Mouse (Mus musculus) stomach, postnatal 0 days (tissue): ENCODE measurements around the gene Cfap77. TPM values are rescaled to one million over a fixed set of nuclear protein-coding genes. Genes with fewer than 3 reads are reported as not detected.

Experiments
- ATAC-seq: fragments of 200-750 bp; cut with Nextera tagmentation; 2 replicates; pipeline ENCODE4 v1.8.0; 2017; ENCODE audit not compliant: low FRiP score, low TSS enrichment
- DNase-seq: peaks from one replicate; pipeline ENCODE4 v3.0.0-alpha.2; 2016; ENCODE audit warnings: low spot score
- H3K27ac ChIP-seq: fragments of 300-500 bp; sonication (generic); replicated peaks from 2 replicates; pipeline ENCODE4 v1.5.1; 2014; ENCODE audit warnings: mild to moderate bottlenecking, control low read depth
- H3K27me3 ChIP-seq: fragments of 300-500 bp; sonication (generic); 2 replicates; pipeline ENCODE4 v1.6.1; 2014; ENCODE audit warnings: low read length; ENCODE audit not compliant: control insufficient read depth, insufficient read depth
- H3K36me3 ChIP-seq: fragments of 300-500 bp; sonication (generic); 2 replicates; pipeline ENCODE4 v1.6.1; 2014; ENCODE audit warnings: low read length, mixed read lengths; ENCODE audit not compliant: control insufficient read depth, insufficient read depth
- H3K4me1 ChIP-seq: fragments of 300-500 bp; sonication (generic); replicated peaks from 2 replicates; pipeline ENCODE4 v1.6.1; 2014; ENCODE audit warnings: antibody characterized with exemption; ENCODE audit not compliant: control insufficient read depth, insufficient read depth
- H3K4me2 ChIP-seq: fragments of 300-500 bp; sonication (generic); replicated peaks from 2 replicates; pipeline ENCODE4 v1.6.1; 2014; ENCODE audit warnings: low read depth, mild to moderate bottlenecking, control low read depth, moderate library complexity
- H3K4me3 ChIP-seq: fragments of 300-500 bp; sonication (generic); 2 replicates; pipeline ENCODE4 v1.5.1; 2014; ENCODE audit warnings: low read depth, low read length, control low read depth
- H3K9ac ChIP-seq: fragments of 300-500 bp; sonication (generic); 2 replicates; pipeline ENCODE4 v1.6.1; 2014; ENCODE audit warnings: mild to moderate bottlenecking, low read length, control low read depth, mixed read lengths
- H3K9me3 ChIP-seq: fragments of 300-500 bp; sonication (generic); 2 replicates; pipeline ENCODE4 v1.6.1; 2016; ENCODE audit warnings: low read length; ENCODE audit not compliant: control insufficient read depth
- CTCF ChIP-seq: IDR thresholded peaks from 2 replicates; pipeline ENCODE4 v1.5.1; 2016; ENCODE audit warnings: antibody characterized with exemption, low read depth, mild to moderate bottlenecking, moderate library complexity
- EP300 ChIP-seq: optimal IDR thresholded peaks from 2 replicates; pipeline ENCODE3; 2016; ENCODE audit warnings: antibody characterized with exemption
- WGBS: fragments of 180-500 bp; shearing (Covaris S2); extraction: QIAGEN DNeasy Blood & Tissue Kit; methylation state at CpG from one replicate; pipeline ENCODE4 v1.1.7; 2014; 5-methylcytosine and 5-hydroxymethylcytosine counted together
- polyA plus RNA-seq: library from polyadenylated mRNA; unstranded; fragments of >200 nt; fragmentation: Nextera tagmentation; extraction: Ambion mirVana; gene quantifications from 2 replicates; pipeline ENCODE4 v1.2.1, GENCODE M21; 2015

Cfap77 gene
- polyA plus RNA-seq, 1 experiment from 2014 or later, result 0.11 TPM

DNA sequence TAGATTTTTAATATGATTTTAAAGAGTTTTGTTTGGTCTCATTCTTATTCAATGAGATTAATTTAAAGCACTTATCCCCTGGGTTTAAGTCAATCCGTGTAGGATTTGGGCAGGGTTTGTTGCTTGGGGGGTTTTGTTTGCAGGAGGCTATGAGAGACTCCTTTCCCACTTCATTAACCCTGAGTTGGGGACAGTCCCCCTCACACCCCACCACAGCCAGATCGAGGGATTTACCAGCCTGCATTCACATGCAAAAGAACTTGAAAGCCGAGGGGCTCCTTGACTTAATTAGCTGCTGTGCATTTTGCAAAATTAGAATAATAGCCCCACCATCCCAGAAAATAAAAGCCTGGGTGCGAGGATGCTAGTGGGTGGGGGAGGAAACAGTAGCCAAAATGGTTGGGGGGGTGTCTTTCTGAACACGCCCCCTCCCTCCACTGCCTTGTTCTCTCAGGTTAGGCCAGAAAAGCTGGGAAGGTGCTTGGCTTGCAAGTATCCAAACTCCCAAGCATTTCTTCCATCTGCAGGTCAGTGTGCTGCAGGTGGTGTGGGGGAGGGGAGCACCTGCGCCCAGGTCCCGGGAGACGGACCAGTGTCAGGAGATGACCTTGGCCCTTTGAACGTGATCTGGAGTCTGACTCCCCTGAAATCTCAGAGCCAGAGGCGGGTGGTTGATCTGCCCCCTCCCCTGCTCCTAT is 147.0 kb downstream of the Cfap77 start:
- DNase-seq (no peak), ATAC-seq (no peak)
- 19% methylated on average over 10 of the region's 10 CpGs for WGBS
- no peak overlapping the region for H3K9ac ChIP-seq
- peak overlapping the region; percentile 15; the same call in 1 of the 2 replicates for H3K4me3 ChIP-seq
- H3K9me3 ChIP-seq, result no peaks in the 10 kb centered on the region
- H3K27me3 ChIP-seq, result peaks cover 25% of the 10 kb centered on the region
- TF ChIP-seq EP300, result no peak
- no peak for TF ChIP-seq CTCF
- H3K27ac ChIP-seq, result no peak overlapping the region
- H3K4me1 ChIP-seq, result no peaks in the 10 kb centered on the region
- no peak overlapping the region for H3K4me2 ChIP-seq
- H3K36me3 ChIP-seq, result 0 out of 2 replicates have a peak, but pooled peaks cover 3% of the 10 kb centered on the region

- WGBS, result 68% methylated on average over 4 of the region's 4 CpGs
- TF ChIP-seq EP300, result no peak
- TF ChIP-seq CTCF, result no peak
- DNase-seq (no peak), ATAC-seq (no peak)
- H3K9me3 ChIP-seq, result no peaks in the 10 kb centered on the region
- H3K27ac ChIP-seq, result no peak overlapping the region
- no peak overlapping the region for H3K4me2 ChIP-seq
- H3K27me3 ChIP-seq, result peaks cover 15% of the 10 kb centered on the region; the same call in 1 of the 2 replicates
- H3K9ac ChIP-seq, result no peak overlapping the region
- no peak overlapping the region for H3K4me3 ChIP-seq
- peaks cover 6% of the 10 kb centered on the region; the same call in 1 of the 2 replicates for H3K36me3 ChIP-seq
- H3K4me1 ChIP-seq, result no peaks in the 10 kb centered on the region
Measured at GRCm38 (mm10) chr2:28905561-28905960, 149.3 kb downstream of the Cfap77 start.

GRCm38 (mm10) chr2:28904786-28905185 is 150.1 kb downstream of the Cfap77 start:
- Histone ChIP-seq H3K9ac (no peak overlapping the region), H3K27ac (no peak overlapping the region)
- whole genome bisulfite sequencing, result 81% methylated on average over 9 of the region's 9 CpGs

GRCm38 (mm10) chr2:28903871-28904270 is 151.0 kb downstream of the Cfap77 start:
- ATAC-seq (no peak), DNase-seq (no peak)
- H3K9me3 ChIP-seq, result no peaks in the 10 kb centered on the region
- H3K4me3 ChIP-seq, result no peak overlapping the region
- no peak overlapping the region for H3K9ac ChIP-seq
- peaks cover 4% of the 10 kb centered on the region; the same call in 1 of the 2 replicates for H3K27me3 ChIP-seq
- H3K4me1 ChIP-seq, result no peaks in the 10 kb centered on the region
- peaks cover 11% of the 10 kb centered on the region; the same call in 1 of the 2 replicates for H3K36me3 ChIP-seq
- H3K4me2 ChIP-seq, result no peak overlapping the region
- no peak overlapping the region for H3K27ac ChIP-seq
- WGBS, result 89% methylated on average over 5 of the region's 5 CpGs
- TF ChIP-seq EP300 (no peak), CTCF (no peak)

More at GRCm38 (mm10) chr2:28904786-28905185, 150.1 kb downstream of the Cfap77 start:
- no peak for TF ChIP-seq EP300
- no peak for TF ChIP-seq CTCF
- Histone ChIP-seq H3K27me3 (peaks cover 9% of the 10 kb centered on the region; the same call in 1 of the 2 replicates), H3K9me3 (no peaks in the 10 kb centered on the region), H3K4me3 (no peak overlapping the region), H3K4me2 (no peak overlapping the region), H3K36me3 (peaks cover 7% of the 10 kb centered on the region; the same call in 1 of the 2 replicates), H3K4me1 (no peaks in the 10 kb centered on the region)
- DNase-seq, result no peak
- ATAC-seq, result no peak

- Histone ChIP-seq H3K27me3 (no peaks in the 10 kb centered on the region), H3K36me3 (peaks cover 13% of the 10 kb centered on the region; the same call in 1 of the 2 replicates), H3K9me3 (no peaks in the 10 kb centered on the region), H3K27ac (no peak overlapping the region), H3K4me2 (no peak overlapping the region), H3K9ac (no peak overlapping the region), H3K4me3 (no peak overlapping the region), H3K4me1 (no peaks in the 10 kb centered on the region)
- ATAC-seq (no peak), DNase-seq (no peak)
- TF ChIP-seq CTCF (no peak), EP300 (no peak)
- 92% methylated on average over 8 of the region's 8 CpGs for WGBS
Measured at GRCm38 (mm10) chr2:28902291-28902690, 152.6 kb downstream of the Cfap77 start.

DNA sequence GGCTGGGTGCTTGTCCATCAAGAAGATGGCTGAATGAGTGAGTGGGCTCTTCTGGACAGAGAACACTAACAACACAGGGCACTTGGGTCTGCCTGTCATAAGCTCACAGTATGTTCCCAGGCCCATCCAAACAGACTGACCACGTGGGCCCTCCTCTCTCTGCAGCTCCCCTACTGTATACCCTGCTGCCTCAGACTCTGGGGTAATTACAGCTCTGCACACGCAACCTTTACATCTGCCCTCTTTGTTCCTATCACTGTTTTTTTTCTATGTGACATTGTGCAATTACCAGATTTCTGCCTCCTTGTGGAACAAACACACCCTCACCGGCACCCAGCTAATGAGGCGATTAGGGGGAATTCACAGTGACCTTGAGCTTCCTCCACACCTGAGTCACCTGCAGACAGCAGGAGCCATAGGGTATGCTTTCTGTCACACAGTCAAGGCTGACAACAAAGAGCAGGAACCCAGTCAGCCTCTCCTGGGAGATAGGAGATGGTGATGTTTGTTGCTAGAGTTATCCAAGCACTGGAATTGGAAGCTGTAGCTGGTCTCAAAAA is 157.4 kb downstream of the Cfap77 start:
- H3K27ac ChIP-seq, result no peak overlapping the region
- WGBS, result 65% methylated on average over 4 of the region's 4 CpGs
- ATAC-seq (no peak), DNase-seq (no peak)
- no peak overlapping the region for H3K4me2 ChIP-seq
- H3K4me1 ChIP-seq, result no peaks in the 10 kb centered on the region
- H3K27me3 ChIP-seq, result no peaks in the 10 kb centered on the region
- no peaks in the 10 kb centered on the region for H3K9me3 ChIP-seq
- TF ChIP-seq CTCF, result no peak
- no peak for TF ChIP-seq EP300
- peaks cover 13% of the 10 kb centered on the region; the same call in 1 of the 2 replicates for H3K36me3 ChIP-seq
- H3K4me3 ChIP-seq, result no peak overlapping the region
- H3K9ac ChIP-seq, result no peak overlapping the region
